In genomic region chr16:4682628-4683179, GRCm38 (mm10) we compare ENCODE assay signal across 8 mouse cellular contexts. TPM values are rescaled to one million over a fixed set of nuclear protein-coding genes. Genes with fewer than 3 reads are reported as not detected.
A peak's percentile ranks its signal among the peaks of the same experiment; 100 is the strongest.
DNase-seq lines count a peak whose midpoint lies in the region; ATAC-seq and TF ChIP-seq lines count a peak whose summit lies in the region.
"Had no signal": no experiment of that assay in that cellular context is flagged by ENCODE, and none has a peak within 500 bp of the region (broad histone marks: within the 10 kb centered on the region; RNA-seq: fewer than 3 reads in every experiment).

No protein-coding gene starts in this region.

- peak overlapping the region; percentile 98; the same call in 1 of the 2 replicates for H3K27ac ChIP-seq in left cerebral cortex, adult 2 months
- H3K27ac ChIP-seq in embryonic facial prominence, embryonic 14.5 days (replicated peaks; ENCODE audit: low read depth, low read length), result peak overlapping the region; percentile 79; the same call in 1 of the 2 replicates
- no peak overlapping the region for H3K27ac ChIP-seq in limb, embryonic 11.5 days (replicated peaks; ENCODE audit: low read depth, low read length)
- H3K27ac ChIP-seq in neural tube, embryonic 15.5 days (replicated peaks), result peak overlapping the region; percentile 95; the same call in 1 of the 2 replicates

- DNase-seq in left cerebral cortex, adult 2 months (ENCODE audit: extremely low spot score in 1 of 2, low spot score in 2 of 2), result no peak
- no peak for DNase-seq in left cerebral cortex, adult 11 months (ENCODE audit: low spot score)
- DNase-seq in embryonic facial prominence, embryonic 14.5 days (ENCODE audit: low spot score), result no peak
- DNase-seq in limb, embryonic 11.5 days (ENCODE audit: low spot score), result no peak
- no peak for DNase-seq in cerebellum, adult 11 months
- DNase-seq in embryo, embryonic 10 days (ENCODE audit: low spot score), result no peak
- DNase-seq: adrenal gland, postnatal 25 days had no signal

- no peaks in the 10 kb centered on the region for H3K27me3 ChIP-seq in embryonic facial prominence, embryonic 14.5 days (replicated peaks; ENCODE audit: control insufficient read depth, insufficient read depth, low read length)
- H3K27me3 ChIP-seq in limb, embryonic 11.5 days (ENCODE audit: control insufficient read depth, insufficient read depth, low read length), result no peaks in the 10 kb centered on the region
- no peaks in the 10 kb centered on the region for H3K27me3 ChIP-seq in neural tube, embryonic 15.5 days (replicated peaks)

- no peak for ATAC-seq in embryonic facial prominence, embryonic 14.5 days (ENCODE audit: low read depth)
- no peak for ATAC-seq in limb, embryonic 11.5 days (ENCODE audit: insufficient number of reproducible peaks, low FRiP score, low TSS enrichment, low read depth)
- ATAC-seq in neural tube, embryonic 15.5 days (ENCODE audit: low FRiP score), result no peak

- intact Hi-C loops in left cerebral cortex, adult 2 months (cut with DNase I), result no loop called here

- no peak overlapping the region; the same call in 1 of the 2 replicates for H3K9ac ChIP-seq in embryonic facial prominence, embryonic 14.5 days (ENCODE audit: low read depth, low read length)
- H3K9ac ChIP-seq in limb, embryonic 11.5 days (ENCODE audit: low read length), result no peak overlapping the region
- H3K9ac ChIP-seq in neural tube, embryonic 15.5 days (replicated peaks), result no peak overlapping the region

- peak overlapping the region; percentile 70 for H3K4me3 ChIP-seq in left cerebral cortex, adult 2 months
- H3K4me3 ChIP-seq in embryonic facial prominence, embryonic 14.5 days (ENCODE audit: low read depth, low read length), result peak overlapping the region; percentile 95
- no peak overlapping the region for H3K4me3 ChIP-seq in limb, embryonic 11.5 days (ENCODE audit: low read depth, low read length)
- peak overlapping the region; percentile 94; the same call in 1 of the 2 replicates for H3K4me3 ChIP-seq in neural tube, embryonic 15.5 days (replicated peaks)

- no peaks in the 10 kb centered on the region for H3K9me3 ChIP-seq in embryonic facial prominence, embryonic 14.5 days (ENCODE audit: control insufficient read depth, low read length)
- H3K9me3 ChIP-seq in limb, embryonic 11.5 days (ENCODE audit: control insufficient read depth, low read length), result no peaks in the 10 kb centered on the region
- H3K9me3 ChIP-seq in neural tube, embryonic 15.5 days (replicated peaks), result no peaks in the 10 kb centered on the region

- H3K4me2 ChIP-seq in embryonic facial prominence, embryonic 14.5 days (ENCODE audit: low read depth, low read length), result peak overlapping the region; percentile 94
- peak overlapping the region; percentile 88; the same call in 1 of the 2 replicates for H3K4me2 ChIP-seq in limb, embryonic 11.5 days (ENCODE audit: low read depth, severe bottlenecking)
- H3K4me2 ChIP-seq in neural tube, embryonic 15.5 days, result peak overlapping the region; percentile 88

- H3K36me3 ChIP-seq in embryonic facial prominence, embryonic 14.5 days (ENCODE audit: control insufficient read depth, insufficient read depth, low read length), result peaks cover 9% of the 10 kb centered on the region
- H3K36me3 ChIP-seq in limb, embryonic 11.5 days (ENCODE audit: control insufficient read depth, insufficient read depth, low read length), result no peaks in the 10 kb centered on the region; the same call in 1 of the 2 replicates
- peaks cover 9% of the 10 kb centered on the region for H3K36me3 ChIP-seq in neural tube, embryonic 15.5 days

- TF ChIP-seq CTCF in left cerebral cortex, adult 2 months (IDR thresholded peaks at IDR 0.05), result no peak

- 72% methylated on average over 4 of the region's 4 CpGs for WGBS in embryonic facial prominence, embryonic 14.5 days
- WGBS in limb, embryonic 11.5 days, result 75% methylated on average over 4 of the region's 4 CpGs
- WGBS in neural tube, embryonic 15.5 days, result 80% methylated on average over 4 of the region's 4 CpGs

- peaks cover 16% of the 10 kb centered on the region for H3K4me1 ChIP-seq in embryonic facial prominence, embryonic 14.5 days (ENCODE audit: control insufficient read depth, insufficient read depth, low read length)
- H3K4me1 ChIP-seq in limb, embryonic 11.5 days (ENCODE audit: control insufficient read depth, insufficient read depth, low read length), result peaks cover 7% of the 10 kb centered on the region
- H3K4me1 ChIP-seq in neural tube, embryonic 15.5 days, result peaks cover 36% of the 10 kb centered on the region

RNA-seq across cellular contexts. Expression of gene Coro7, which starts 3.1 kb away (rescaled TPM):
- 10 to 100 TPM; 76.7 to 92.0 TPM for total RNA-seq in left cerebral cortex, adult 2 months (2021)
- polyA plus RNA-seq in embryonic facial prominence, embryonic 14.5 days (2014; fragmentation: Nextera tagmentation; extraction: Ambion mirVana), result 11.5 and 16.1 TPM in 2 replicates
- 13.1 and 15.7 TPM in 2 replicates for polyA plus RNA-seq in limb, embryonic 11.5 days (2014; fragmentation: Nextera tagmentation; extraction: Ambion mirVana)
- polyA plus RNA-seq in neural tube, embryonic 15.5 days (2015; fragmentation: Nextera tagmentation; extraction: Ambion mirVana), result 31.4 and 35.5 TPM in 2 replicates

RNA-seq across cellular contexts. Expression of gene Nmral1, which starts 36.5 kb away (rescaled TPM):
- 10 to 100 TPM in 1 of 2 experiments, 1 to 10 TPM in 1; 9.7 to 10.8 TPM for total RNA-seq in left cerebral cortex, adult 2 months (2021)
- polyA plus RNA-seq in embryonic facial prominence, embryonic 14.5 days (2014; fragmentation: Nextera tagmentation; extraction: Ambion mirVana), result 46.3 and 56.8 TPM in 2 replicates
- polyA plus RNA-seq in limb, embryonic 11.5 days (2014; fragmentation: Nextera tagmentation; extraction: Ambion mirVana), result 249 and 258 TPM in 2 replicates
- polyA plus RNA-seq in neural tube, embryonic 15.5 days (2015; fragmentation: Nextera tagmentation; extraction: Ambion mirVana), result 50.8 and 51.4 TPM in 2 replicates

RNA-seq across cellular contexts. Expression of gene Dnaja3, which starts 42.9 kb away (rescaled TPM):
- 10 to 100 TPM; 56.9 to 62.2 TPM for total RNA-seq in left cerebral cortex, adult 2 months (2021)
- 57.6 and 57.7 TPM in 2 replicates for polyA plus RNA-seq in embryonic facial prominence, embryonic 14.5 days (2014; fragmentation: Nextera tagmentation; extraction: Ambion mirVana)
- 56.5 and 59.1 TPM in 2 replicates for polyA plus RNA-seq in limb, embryonic 11.5 days (2014; fragmentation: Nextera tagmentation; extraction: Ambion mirVana)
- polyA plus RNA-seq in neural tube, embryonic 15.5 days (2015; fragmentation: Nextera tagmentation; extraction: Ambion mirVana), result 68.6 and 71.0 TPM in 2 replicates

RNA-seq across cellular contexts. Expression of gene Vasn, which starts 43.0 kb away (rescaled TPM):
- total RNA-seq in left cerebral cortex, adult 2 months (2021), result 10 to 100 TPM; 11.5 to 13.1 TPM
- polyA plus RNA-seq in embryonic facial prominence, embryonic 14.5 days (2014; fragmentation: Nextera tagmentation; extraction: Ambion mirVana), result 31.3 and 32.4 TPM in 2 replicates
- polyA plus RNA-seq in limb, embryonic 11.5 days (2014; fragmentation: Nextera tagmentation; extraction: Ambion mirVana), result 20.2 and 22.3 TPM in 2 replicates
- polyA plus RNA-seq in neural tube, embryonic 15.5 days (2015; fragmentation: Nextera tagmentation; extraction: Ambion mirVana), result 7.1 and 8.8 TPM in 2 replicates

RNA-seq across cellular contexts. Expression of gene Hmox2, which starts 43.5 kb away (rescaled TPM):
- 10 to 100 TPM; 76.1 to 79.1 TPM for total RNA-seq in left cerebral cortex, adult 2 months (2021)
- polyA plus RNA-seq in embryonic facial prominence, embryonic 14.5 days (2014; fragmentation: Nextera tagmentation; extraction: Ambion mirVana), result 97.6 and 107 TPM in 2 replicates
- 103 and 111 TPM in 2 replicates for polyA plus RNA-seq in limb, embryonic 11.5 days (2014; fragmentation: Nextera tagmentation; extraction: Ambion mirVana)
- polyA plus RNA-seq in neural tube, embryonic 15.5 days (2015; fragmentation: Nextera tagmentation; extraction: Ambion mirVana), result 119 and 120 TPM in 2 replicates
